Mouse (Mus musculus) neural tube, embryonic 13.5 days (tissue): ENCODE data around the gene Bpi. TPM values are rescaled to one million over a fixed set of nuclear protein-coding genes. Genes with fewer than 3 reads are reported as not detected.

Experiments
- ATAC-seq: fragments of 200-750 bp; cut with Nextera tagmentation; 2 replicates; pipeline ENCODE4 v1.8.0; 2017; ENCODE audit warnings: low read depth, mild to moderate bottlenecking, moderate TSS enrichment, moderate library complexity
- H3K27ac ChIP-seq: fragments of 300-500 bp; sonication (generic); replicated peaks from 2 replicates; pipeline ENCODE4 v1.5.1; 2015; ENCODE audit warnings: moderate library complexity, mild to moderate bottlenecking, inconsistent platforms
- H3K27me3 ChIP-seq: fragments of 300-500 bp; sonication (generic); 2 replicates; pipeline ENCODE4 v1.6.1; 2015; ENCODE audit warnings: mild to moderate bottlenecking, inconsistent platforms
- H3K36me3 ChIP-seq: fragments of 300-500 bp; sonication (generic); 2 replicates; pipeline ENCODE4 v1.6.1; 2015; ENCODE audit warnings: mild to moderate bottlenecking, inconsistent platforms
- H3K4me1 ChIP-seq: fragments of 300-500 bp; sonication (generic); replicated peaks from 2 replicates; pipeline ENCODE4 v1.6.1; 2015; ENCODE audit warnings: inconsistent platforms
- H3K4me2 ChIP-seq: fragments of 300-500 bp; sonication (generic); 2 replicates; pipeline ENCODE4 v1.6.1; 2015; ENCODE audit warnings: inconsistent platforms, mild to moderate bottlenecking, moderate library complexity
- H3K4me3 ChIP-seq: fragments of 300-500 bp; sonication (generic); 2 replicates; pipeline ENCODE4 v1.5.1; 2015; ENCODE audit warnings: mild to moderate bottlenecking, inconsistent platforms
- H3K9ac ChIP-seq: fragments of 300-500 bp; sonication (generic); 2 replicates; pipeline ENCODE4 v1.6.1; 2015; ENCODE audit warnings: moderate library complexity, mild to moderate bottlenecking, inconsistent platforms
- H3K9me3 ChIP-seq: fragments of 300-500 bp; sonication (generic); 2 replicates; pipeline ENCODE4 v1.6.1; 2016; ENCODE audit warnings: inconsistent platforms
- WGBS: fragments of 180-500 bp; shearing (Covaris S2); methylation state at CpG from one replicate; pipeline ENCODE4 v1.1.7; 2015; 5-methylcytosine and 5-hydroxymethylcytosine counted together
- polyA plus RNA-seq: library from polyadenylated mRNA; unstranded; fragments of >200 nt; fragmentation: Nextera tagmentation; extraction: Ambion mirVana; gene quantifications from 2 replicates; pipeline ENCODE4 v1.2.1, GENCODE M21; 2015

The Bpi gene
- polyA plus RNA-seq, 1 experiment from 2014 or later, result not detected

- no peak overlapping the region for H3K9ac ChIP-seq
- no peaks in the 10 kb centered on the region for H3K9me3 ChIP-seq
- no peak overlapping the region for H3K27ac ChIP-seq
- WGBS, result 75% methylated on average over 4 of the region's 4 CpGs
- H3K4me1 ChIP-seq, result no peaks in the 10 kb centered on the region; the same call in 1 of the 2 replicates
- H3K4me2 ChIP-seq, result no peak overlapping the region
- H3K27me3 ChIP-seq, result no peaks in the 10 kb centered on the region
- H3K4me3 ChIP-seq, result no peak overlapping the region
- no peaks in the 10 kb centered on the region for H3K36me3 ChIP-seq
- ATAC-seq, result no peak
Observed at GRCm38 (mm10) chr2:158245072-158245817, 12.6 kb upstream of the Bpi start.

GRCm38 (mm10) chr2:158247852-158248251, 10.0 kb upstream of the Bpi start:
- no peak for ATAC-seq
- H3K4me2 ChIP-seq, result no peak overlapping the region

GRCm38 (mm10) chr2:158248318-158248717, 9.6 kb upstream of the Bpi start:
- 80% methylated on average over 7 of the region's 7 CpGs for WGBS
- Histone ChIP-seq H3K36me3 (no peaks in the 10 kb centered on the region), H3K4me3 (no peak overlapping the region), H3K9ac (no peak overlapping the region), H3K4me2 (no peak overlapping the region), H3K9me3 (no peaks in the 10 kb centered on the region), H3K4me1 (no peaks in the 10 kb centered on the region; the same call in 1 of the 2 replicates), H3K27ac (no peak overlapping the region), H3K27me3 (no peaks in the 10 kb centered on the region)
- no peak for ATAC-seq

More at GRCm38 (mm10) chr2:158247852-158248251, 10.0 kb upstream of the Bpi start:
- Histone ChIP-seq H3K4me3 (no peak overlapping the region), H3K36me3 (no peaks in the 10 kb centered on the region), H3K9ac (no peak overlapping the region), H3K27me3 (no peaks in the 10 kb centered on the region), H3K4me1 (no peaks in the 10 kb centered on the region; the same call in 1 of the 2 replicates), H3K9me3 (no peaks in the 10 kb centered on the region), H3K27ac (no peak overlapping the region)
- 83% methylated on average over 6 of the region's 6 CpGs for WGBS

DNA sequence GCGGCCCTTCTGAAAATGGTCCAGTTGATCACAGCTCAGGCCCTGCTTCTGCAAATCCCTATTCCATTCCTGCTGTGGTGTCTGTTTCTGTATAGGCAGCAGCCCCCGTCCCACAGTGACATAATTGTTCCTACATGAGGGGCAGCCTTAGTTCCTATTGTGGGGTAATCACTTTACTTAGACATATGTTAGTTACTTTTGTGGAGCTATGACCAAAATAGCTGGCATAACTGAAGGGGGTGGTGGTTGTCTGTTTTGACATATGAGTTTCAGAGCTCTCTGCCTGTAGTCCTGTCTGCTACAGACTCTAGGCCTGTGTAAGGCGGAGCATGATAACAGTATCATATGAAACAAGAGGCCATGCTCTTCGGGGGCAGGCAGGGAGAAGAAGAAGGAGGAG, 7.3 kb upstream of the Bpi start:
- H3K27me3 ChIP-seq, result no peaks in the 10 kb centered on the region
- H3K9ac ChIP-seq, result no peak overlapping the region
- WGBS, result 88% methylated on average over 4 of the region's 4 CpGs
- H3K4me2 ChIP-seq, result no peak overlapping the region
- no peaks in the 10 kb centered on the region for H3K9me3 ChIP-seq
- no peaks in the 10 kb centered on the region for H3K4me1 ChIP-seq
- no peak for ATAC-seq
- no peaks in the 10 kb centered on the region for H3K36me3 ChIP-seq
- no peak overlapping the region for H3K4me3 ChIP-seq
- H3K27ac ChIP-seq, result no peak overlapping the region

DNA sequence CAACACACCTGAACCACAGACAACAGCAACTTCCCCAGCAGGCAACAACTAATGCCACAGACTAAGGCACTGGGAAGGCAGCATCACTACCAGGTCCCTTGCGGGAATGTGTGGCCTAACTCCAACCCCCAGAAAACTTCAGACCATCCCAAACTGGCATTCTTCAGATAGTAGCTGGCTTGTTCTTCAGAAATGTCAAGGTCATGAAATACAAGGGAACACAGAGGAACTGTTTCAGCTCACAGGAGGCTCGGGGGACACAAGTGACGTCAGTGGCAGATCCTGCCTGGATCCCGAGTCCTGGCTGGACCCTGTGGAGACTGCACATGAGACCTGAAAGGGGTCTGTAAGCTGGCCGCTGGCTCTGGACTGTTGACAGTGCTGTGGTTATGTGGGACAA, 4.1 kb upstream of the Bpi start:
- Histone ChIP-seq H3K4me2 (no peak overlapping the region), H3K9me3 (no peaks in the 10 kb centered on the region)
- ATAC-seq, result no peak

GRCm38 (mm10) chr2:158256894-158257293, 1.0 kb upstream of the Bpi start:
- no peaks in the 10 kb centered on the region for H3K36me3 ChIP-seq
- no peak overlapping the region for H3K4me3 ChIP-seq
- no peak overlapping the region for H3K4me2 ChIP-seq
- WGBS, result 18% methylated on average over 5 of the region's 5 CpGs
- no peaks in the 10 kb centered on the region for H3K9me3 ChIP-seq
- no peak overlapping the region for H3K9ac ChIP-seq
- no peak for ATAC-seq
- peaks cover 5% of the 10 kb centered on the region; the same call in 1 of the 2 replicates for H3K4me1 ChIP-seq
- H3K27ac ChIP-seq, result no peak overlapping the region
- H3K27me3 ChIP-seq, result no peaks in the 10 kb centered on the region

More for the DNA sequence above, 4.1 kb upstream of the Bpi start:
- H3K36me3 ChIP-seq, result no peaks in the 10 kb centered on the region
- H3K9ac ChIP-seq, result no peak overlapping the region
- H3K27me3 ChIP-seq, result no peaks in the 10 kb centered on the region
- no peak overlapping the region for H3K4me3 ChIP-seq
- peaks cover 5% of the 10 kb centered on the region; the same call in 1 of the 2 replicates for H3K4me1 ChIP-seq
- H3K27ac ChIP-seq, result no peak overlapping the region
- WGBS, result 75% methylated on average over 5 of the region's 5 CpGs

- ATAC-seq, result peak; percentile 47; the same call in 1 of the 2 replicates
Observed at GRCm38 (mm10) chr2:158258781-158259180, 887 bp downstream of the Bpi start.

DNA sequence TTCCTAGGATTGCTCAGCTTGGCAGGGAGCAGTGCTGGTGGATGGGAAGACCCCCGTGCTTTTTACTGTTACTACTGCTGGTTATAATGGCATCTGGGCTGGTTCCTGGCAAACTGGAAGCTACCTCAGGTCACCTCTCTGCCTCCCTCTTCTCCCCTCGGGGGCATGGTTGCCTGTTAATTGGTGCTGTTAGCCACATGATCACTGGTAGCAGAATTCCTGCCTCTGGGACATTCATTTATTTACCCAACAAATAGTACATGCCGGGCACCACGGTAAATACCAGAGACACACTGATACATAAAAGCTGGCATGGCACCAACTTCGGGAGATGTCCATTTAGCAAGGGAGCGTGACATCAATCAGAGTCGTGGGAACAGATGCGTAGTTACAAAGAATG, 1.6 kb downstream of the Bpi start:
- Histone ChIP-seq H3K27ac (no peak overlapping the region), H3K4me2 (no peak overlapping the region), H3K4me3 (no peak overlapping the region), H3K9ac (no peak overlapping the region), H3K4me1 (peaks cover 5% of the 10 kb centered on the region; the same call in 1 of the 2 replicates), H3K36me3 (no peaks in the 10 kb centered on the region), H3K27me3 (no peaks in the 10 kb centered on the region), H3K9me3 (no peaks in the 10 kb centered on the region)
- no peak for ATAC-seq
- 66% methylated on average over 8 of the region's 8 CpGs for WGBS

More at GRCm38 (mm10) chr2:158258781-158259180, 887 bp downstream of the Bpi start:
- WGBS, result 12% methylated on average over 12 of the region's 12 CpGs
- Histone ChIP-seq H3K9ac (no peak overlapping the region), H3K27me3 (no peaks in the 10 kb centered on the region), H3K27ac (no peak overlapping the region), H3K9me3 (no peaks in the 10 kb centered on the region), H3K4me1 (peaks cover 5% of the 10 kb centered on the region; the same call in 1 of the 2 replicates), H3K36me3 (no peaks in the 10 kb centered on the region), H3K4me2 (no peak overlapping the region), H3K4me3 (no peak overlapping the region)

GRCm38 (mm10) chr2:158264877-158265276, 7.0 kb downstream of the Bpi start:
- Histone ChIP-seq H3K4me3 (no peak overlapping the region), H3K9ac (no peak overlapping the region), H3K9me3 (no peaks in the 10 kb centered on the region), H3K4me1 (no peaks in the 10 kb centered on the region), H3K27ac (no peak overlapping the region), H3K27me3 (no peaks in the 10 kb centered on the region), H3K4me2 (no peak overlapping the region), H3K36me3 (no peaks in the 10 kb centered on the region)
- 43% methylated on average over 3 of the region's 3 CpGs for WGBS
- ATAC-seq, result no peak

DNA sequence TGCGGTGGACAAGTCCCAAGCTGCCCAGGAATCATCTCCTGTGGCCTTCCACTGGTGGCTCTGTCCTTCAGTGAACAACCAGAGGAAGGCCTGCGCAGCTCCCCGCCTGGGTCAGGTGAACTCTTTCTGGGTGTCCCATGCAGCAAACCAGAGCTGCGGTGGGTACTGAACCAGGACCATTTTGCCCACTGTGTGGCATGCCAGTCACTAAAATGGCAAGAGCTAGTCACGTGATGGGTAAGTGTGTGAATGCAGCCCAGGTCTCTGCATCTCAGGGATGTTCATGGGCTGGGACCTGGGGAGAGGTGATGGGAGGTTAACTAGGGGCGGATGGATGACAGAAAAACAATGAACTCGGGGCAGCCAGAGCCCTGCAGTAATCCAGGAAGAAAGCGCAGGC, 12.1 kb downstream of the Bpi start:
- Histone ChIP-seq H3K4me1 (peaks cover 10% of the 10 kb centered on the region; the same call in 1 of the 2 replicates), H3K4me2 (no peak overlapping the region), H3K36me3 (no peaks in the 10 kb centered on the region), H3K27me3 (no peaks in the 10 kb centered on the region), H3K9me3 (no peaks in the 10 kb centered on the region), H3K27ac (no peak overlapping the region), H3K4me3 (no peak overlapping the region), H3K9ac (no peak overlapping the region)
- ATAC-seq, result no peak
- 86% methylated on average over 8 of the region's 8 CpGs for WGBS

DNA sequence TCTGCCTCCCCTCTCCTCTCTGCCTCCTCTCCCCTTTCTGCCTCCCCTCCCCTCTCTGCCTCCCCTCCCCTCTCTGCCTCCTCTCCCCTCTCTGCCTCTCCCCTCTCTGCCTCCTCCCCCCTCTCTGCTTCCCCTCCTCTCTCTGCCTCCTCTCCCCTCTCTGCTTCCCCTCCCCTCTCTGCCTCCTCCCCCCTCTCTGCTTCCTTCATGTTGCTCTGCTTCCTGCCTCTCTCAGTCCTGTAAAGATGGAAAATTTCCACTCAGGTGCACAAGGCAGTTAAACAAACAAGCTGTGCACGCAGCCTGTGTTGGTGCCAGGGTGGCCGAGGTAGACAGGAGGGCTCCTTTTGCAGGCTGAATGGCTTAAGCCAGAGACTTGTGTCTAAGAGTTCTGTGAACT, 15.8 kb downstream of the Bpi start:
- no peak overlapping the region for H3K4me2 ChIP-seq
- no peaks in the 10 kb centered on the region for H3K36me3 ChIP-seq
- no peaks in the 10 kb centered on the region for H3K9me3 ChIP-seq
- no peak overlapping the region for H3K4me3 ChIP-seq
- WGBS, result 28% methylated on average over 2 of the region's 2 CpGs
- no peak overlapping the region for H3K9ac ChIP-seq
- H3K27me3 ChIP-seq, result no peaks in the 10 kb centered on the region
- H3K27ac ChIP-seq, result peak overlapping the region; percentile 70
- no peak for ATAC-seq
- H3K4me1 ChIP-seq, result peaks cover 10% of the 10 kb centered on the region

DNA sequence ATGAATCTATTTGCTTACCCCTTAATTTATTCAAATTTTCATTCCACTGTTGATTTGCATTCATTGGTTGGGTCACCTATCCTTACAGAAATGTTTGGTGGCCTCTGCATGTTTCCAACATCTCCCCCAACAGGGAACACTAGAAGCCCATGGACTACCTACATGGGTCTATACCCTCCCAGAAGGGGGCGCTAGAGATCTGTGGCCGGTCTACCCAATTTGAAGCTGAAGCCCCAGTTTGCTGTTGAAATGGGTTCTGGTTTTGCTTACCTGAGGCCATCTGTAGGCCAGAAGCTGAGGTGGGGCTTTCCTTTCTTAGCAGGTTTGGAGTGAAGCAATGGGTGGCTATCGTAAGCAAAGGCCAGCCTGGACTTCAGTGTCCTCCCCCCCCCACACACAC, 17.5 kb downstream of the Bpi start:
- WGBS, result 94% methylated on average over 3 of the region's 3 CpGs
- Histone ChIP-seq H3K4me2 (no peak overlapping the region), H3K9ac (no peak overlapping the region), H3K4me3 (no peak overlapping the region), H3K4me1 (peaks cover 10% of the 10 kb centered on the region), H3K27me3 (no peaks in the 10 kb centered on the region), H3K9me3 (no peaks in the 10 kb centered on the region), H3K36me3 (no peaks in the 10 kb centered on the region), H3K27ac (no peak overlapping the region)
- no peak for ATAC-seq

GRCm38 (mm10) chr2:158275811-158276210, 17.9 kb downstream of the Bpi start:
- 70% methylated on average over 4 of the region's 4 CpGs for WGBS
- ATAC-seq, result no peak
- no peaks in the 10 kb centered on the region for H3K36me3 ChIP-seq

More at GRCm38 (mm10) chr2:158275811-158276210, 17.9 kb downstream of the Bpi start:
- H3K9me3 ChIP-seq, result no peaks in the 10 kb centered on the region
- peaks cover 10% of the 10 kb centered on the region for H3K4me1 ChIP-seq
- no peaks in the 10 kb centered on the region for H3K27me3 ChIP-seq
- H3K9ac ChIP-seq, result no peak overlapping the region
- no peak overlapping the region for H3K4me2 ChIP-seq
- no peak overlapping the region for H3K27ac ChIP-seq
- no peak overlapping the region for H3K4me3 ChIP-seq
